Mouse (Mus musculus): ENCODE measurements around the gene Cntnap2. TPM values are rescaled to one million over a fixed set of nuclear protein-coding genes. Genes with fewer than 3 reads are reported as not detected.

Gene Cntnap2
- polyA plus RNA-seq, 1 experiment from 2014 or later = 0.48 TPM

DNA sequence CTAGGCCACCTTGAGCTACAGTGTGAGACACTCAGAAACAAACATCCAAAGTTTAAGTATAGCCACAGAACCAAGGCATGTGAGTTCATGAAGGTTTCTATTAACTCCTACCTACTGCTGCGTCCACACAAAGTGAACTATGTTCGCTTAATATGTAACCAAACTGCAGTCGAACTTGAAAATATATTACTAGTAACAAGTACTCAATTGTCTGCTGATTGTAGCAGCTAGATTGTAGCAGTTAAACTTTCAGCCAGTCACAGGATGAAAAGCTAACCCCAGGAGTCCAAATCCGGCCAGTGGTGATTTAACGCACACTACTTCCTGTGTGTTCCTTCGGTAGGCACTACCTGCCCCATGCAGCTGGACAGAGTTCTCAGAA is 2282.3 kb downstream of the Cntnap2 start:
- DNase-seq (ENCODE audit: low spot score) = no peak

DNA sequence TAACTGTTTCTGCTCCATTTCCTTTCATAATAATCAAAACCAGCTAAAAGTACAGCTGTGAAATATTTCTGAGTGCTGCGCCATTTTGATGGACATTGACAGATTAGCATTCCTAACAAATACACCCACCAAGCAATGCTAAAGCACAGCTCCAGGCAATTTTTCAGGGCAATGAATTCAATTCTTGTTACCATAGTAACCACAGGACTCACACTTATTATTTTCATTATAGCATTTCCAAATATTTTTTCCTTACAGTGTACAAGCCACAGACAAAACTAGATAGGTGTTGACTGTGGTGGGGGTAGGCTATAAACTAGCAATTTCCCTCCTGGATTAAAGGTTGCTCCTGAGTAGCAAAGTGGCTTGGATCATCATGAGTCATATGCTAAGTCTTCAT is 2284.1 kb downstream of the Cntnap2 start:
- DNase-seq (ENCODE audit: low spot score) = no peak

- DNase-seq (ENCODE audit: low spot score) = no peak
These were observed 2285.5 kb downstream of the Cntnap2 start for GRCm38 (mm10) chr6:47344696-47345095.

DNA sequence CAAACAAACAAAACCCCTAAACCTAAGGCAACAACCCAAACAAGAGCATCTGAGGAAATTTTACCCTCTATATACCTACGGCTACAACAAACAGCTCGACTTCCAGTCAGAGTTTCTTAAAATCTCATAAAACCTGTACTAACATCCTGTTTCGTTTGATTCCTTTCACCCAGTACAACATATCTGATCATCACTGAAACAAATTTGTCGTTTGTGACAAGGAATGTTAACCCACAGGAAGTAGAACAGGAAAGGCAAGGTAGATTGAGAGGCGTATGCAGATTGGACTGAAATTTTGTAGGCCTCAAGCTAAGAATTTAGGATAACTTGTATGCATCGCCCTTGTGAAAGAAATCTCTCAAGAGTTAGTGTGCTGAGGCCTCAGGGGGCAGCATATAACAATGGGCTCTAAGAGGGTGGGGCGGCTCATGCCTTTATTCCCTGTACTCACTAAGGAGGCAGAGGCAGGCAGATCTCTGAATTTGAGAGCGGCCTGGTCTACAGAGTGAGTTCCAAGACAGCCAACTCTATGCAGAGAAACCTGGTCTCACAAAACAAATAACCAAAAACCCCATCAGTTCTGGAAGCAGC is 2291.0 kb downstream of the Cntnap2 start:
- DNase-seq (ENCODE audit: low spot score) = peak; percentile 13

All from thymus, postnatal 0 days (tissue).